Mouse (Mus musculus) embryo, embryonic 9.5 days (tissue): ENCODE measurements around the gene Bcl6b.

Experiments used
- DNase-seq: peaks from one replicate; pipeline ENCODE4 v3.0.0-alpha.2; 2017; ENCODE audit errors: extremely low spot score

The Bcl6b gene

DNA sequence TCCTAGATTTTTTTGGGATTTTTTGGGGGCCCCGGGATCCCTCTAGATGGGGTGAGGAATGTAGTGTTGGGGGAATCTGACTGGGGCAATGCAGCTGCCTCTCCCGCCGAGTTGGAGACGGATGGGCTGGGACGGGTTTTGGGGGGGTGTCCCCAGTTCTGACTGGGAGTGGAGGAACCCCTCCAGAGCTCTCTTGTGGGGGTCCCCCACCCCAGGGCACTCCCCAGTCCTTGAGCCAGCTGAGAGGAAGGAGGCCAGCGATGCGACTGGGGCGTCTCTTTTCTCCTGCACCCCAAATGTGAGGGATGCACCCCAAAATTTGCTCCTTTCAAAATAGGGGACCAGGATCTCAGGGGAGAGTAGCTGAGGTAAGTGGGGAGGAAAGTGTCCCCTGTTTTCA is 3.4 kb upstream of the Bcl6b start:
- DNase-seq: no peak

DNA sequence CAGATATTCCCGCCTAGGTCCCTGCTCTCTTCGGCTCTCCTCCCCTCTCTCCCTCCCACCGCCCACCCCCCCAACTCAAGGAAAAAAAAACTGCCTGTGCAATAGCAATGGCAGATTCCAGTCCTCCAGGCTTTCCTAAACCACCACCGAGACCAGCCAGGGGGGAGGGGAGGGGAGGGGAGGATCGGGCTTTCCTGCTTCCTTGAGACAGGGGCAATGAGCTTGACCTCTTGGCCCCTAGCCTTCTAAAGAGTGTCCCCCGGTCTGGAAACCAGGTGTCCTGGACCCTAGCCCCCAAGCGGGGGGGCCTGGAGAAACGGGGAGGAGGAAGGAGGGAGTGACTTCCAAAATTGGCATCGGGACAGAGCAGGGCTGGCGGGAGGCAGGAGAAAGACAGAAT is 2.9 kb upstream of the Bcl6b start:
- DNase-seq: peak; percentile 81

DNA sequence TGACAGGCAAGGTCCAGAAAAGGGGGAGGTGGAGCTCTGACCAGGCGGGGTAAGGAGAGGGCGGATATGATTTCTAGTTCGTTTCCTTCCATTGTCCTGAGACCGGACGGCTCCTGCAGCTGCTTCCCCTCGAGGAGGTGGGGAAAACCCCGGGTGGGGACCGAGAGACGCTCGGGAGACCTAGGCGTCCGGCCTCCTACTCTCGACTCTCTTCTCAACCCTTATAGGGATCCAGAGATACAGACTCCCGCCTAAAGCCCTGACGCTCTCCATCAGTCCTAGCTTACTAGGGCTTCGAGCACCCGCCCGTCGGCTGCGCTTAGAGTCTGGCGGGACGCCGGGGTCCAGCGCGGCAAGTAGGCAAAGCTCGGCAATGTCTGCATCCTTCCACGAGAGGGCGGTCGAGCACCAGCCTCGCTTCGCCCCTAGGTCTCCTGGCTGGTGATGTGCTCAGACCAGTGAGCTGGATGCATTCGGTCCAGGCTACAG is 685 bp upstream of the Bcl6b start:
- peak; percentile 85 for DNase-seq

DNA sequence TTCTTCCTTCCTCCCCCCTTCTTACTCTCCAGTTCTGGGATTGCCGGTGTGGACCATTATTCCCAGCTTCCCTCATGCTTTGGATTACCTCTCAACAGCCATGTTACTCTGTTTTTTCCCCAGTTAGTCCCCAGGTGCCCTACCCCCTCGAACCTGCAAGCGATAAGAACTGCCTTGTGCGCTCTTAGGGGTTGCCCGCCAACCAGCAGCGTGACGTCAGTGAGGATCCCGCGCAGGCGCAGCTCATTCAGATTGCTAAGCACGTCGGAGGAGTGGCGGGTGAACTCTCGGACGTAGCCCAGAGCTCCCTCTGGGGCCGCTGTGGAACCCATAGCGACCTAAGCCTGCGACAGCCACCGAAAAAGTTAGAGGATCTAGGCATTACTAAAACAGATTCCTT is 770 bp downstream of the Bcl6b start:
- peak; percentile 73 for DNase-seq

DNA sequence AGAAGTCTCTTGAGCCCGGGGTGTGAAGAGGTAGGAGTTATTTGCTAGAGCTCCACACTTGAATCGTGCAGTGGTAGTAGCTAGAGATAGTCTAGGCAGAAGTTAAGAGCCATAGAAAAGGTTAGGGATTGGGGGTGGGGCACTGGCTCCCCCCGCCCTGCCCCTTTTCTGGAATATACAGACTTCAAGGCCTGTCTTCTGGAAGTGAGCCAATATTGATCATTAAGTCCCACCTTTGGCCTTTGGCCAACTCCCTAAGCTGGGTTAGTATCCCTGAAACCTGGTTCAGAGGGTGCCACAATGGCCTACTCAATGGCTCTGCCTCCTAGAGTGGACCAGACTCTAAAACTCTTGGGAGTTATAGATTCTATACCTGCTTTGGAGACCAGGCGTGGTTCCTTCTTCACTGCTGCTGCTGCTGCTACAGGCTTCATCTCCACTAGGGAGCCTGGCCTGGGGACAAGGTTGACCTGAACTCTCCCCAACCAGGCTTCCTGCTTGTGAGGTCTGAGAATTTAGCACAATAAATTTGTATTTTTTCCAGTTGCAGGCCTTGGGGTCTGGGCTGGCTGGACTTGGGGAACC is 1.8 kb downstream of the Bcl6b start:
- no peak for DNase-seq

DNA sequence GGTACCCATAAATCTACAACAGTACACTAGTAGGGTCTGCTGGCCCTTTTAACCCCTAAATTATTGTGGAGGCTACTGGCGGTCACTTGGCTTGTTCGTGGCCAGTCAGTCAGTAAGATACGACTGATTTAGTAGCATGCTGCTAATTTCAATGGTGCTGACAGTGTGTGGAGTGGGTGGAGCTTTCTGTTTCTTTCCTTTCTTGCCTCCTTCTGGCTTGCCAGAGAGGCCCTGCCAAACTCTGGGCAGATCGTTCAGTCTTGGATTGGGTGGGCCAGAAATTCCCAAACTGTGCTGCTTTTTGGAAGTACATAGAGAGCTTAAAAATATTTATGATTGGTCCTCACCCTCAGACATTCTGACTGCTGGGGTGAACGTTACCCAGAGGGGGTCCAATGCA is 2.5 kb downstream of the Bcl6b start:
- DNase-seq: no peak

DNA sequence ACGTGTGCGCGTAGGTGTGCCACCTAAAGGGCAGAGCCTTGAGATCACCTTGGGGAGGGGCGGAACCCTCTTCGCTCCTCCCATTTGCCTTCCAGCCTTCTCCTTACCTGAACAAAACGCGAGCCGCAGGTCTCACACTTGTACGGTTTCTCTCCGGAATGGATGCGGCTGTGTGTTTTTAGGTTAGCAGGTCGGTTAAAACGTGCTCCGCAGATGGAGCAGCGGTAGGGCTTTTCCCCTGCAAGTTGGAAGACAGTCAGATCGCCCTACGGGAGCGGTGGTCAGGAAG is 3.1 kb downstream of the Bcl6b start:
- no peak for DNase-seq

DNA sequence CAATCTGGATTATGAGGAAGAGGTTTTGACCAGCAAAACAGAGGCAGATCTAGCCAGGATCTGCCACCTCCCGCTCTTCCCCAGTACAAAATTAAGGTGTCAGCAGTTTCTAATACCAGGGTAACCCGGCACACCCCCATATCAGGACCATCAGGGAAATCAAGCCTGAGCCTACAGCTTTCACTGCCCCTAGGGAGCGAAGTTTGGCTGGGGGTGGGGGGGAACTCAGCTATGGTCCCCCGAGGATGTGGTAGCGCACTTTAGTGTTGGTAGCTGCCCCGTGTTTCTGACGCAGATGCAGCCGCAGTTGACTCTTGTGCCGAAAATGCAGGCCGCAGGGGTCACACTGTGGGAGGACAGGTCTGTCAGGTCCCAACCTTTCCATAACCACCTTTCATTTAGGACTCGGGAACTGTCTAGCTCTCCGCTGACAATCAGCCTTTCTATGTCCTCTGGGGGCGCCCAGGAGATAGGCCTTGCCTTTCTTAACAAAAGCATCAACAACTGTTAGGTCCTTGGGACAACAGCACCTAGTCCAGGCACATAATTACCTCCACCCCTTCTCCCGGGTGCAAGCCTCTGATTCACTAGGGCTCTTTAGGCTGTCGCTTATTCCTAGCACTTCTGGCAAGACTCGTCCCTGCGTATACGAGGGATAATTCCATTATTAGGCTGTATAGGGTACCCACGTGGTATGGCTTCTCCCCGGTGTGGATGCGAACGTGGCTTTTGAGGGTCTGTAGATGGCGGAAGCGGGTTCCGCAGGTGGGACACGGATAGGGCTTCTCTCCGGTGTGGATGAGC is 3.6 kb downstream of the Bcl6b start:
- no peak for DNase-seq

DNA sequence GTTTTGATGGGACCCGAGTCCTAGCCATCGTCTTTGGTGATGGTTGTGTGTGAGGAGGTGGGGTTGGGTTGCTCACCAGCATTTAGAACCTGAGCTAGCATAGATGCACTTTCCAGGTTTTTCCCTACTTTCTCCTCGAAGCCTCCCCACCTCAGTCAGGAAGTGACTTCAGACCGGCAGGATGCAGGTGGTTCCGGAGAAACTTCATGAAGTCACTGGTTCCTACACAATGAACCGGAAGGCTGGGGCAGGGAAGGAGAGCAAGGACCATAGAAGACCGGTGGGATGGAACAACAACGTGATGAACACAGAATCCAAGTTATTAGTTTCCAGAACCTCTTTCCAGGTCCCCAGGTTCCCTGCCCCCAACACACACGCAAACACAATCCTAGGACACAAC is 5.9 kb downstream of the Bcl6b start:
- no peak for DNase-seq

DNA sequence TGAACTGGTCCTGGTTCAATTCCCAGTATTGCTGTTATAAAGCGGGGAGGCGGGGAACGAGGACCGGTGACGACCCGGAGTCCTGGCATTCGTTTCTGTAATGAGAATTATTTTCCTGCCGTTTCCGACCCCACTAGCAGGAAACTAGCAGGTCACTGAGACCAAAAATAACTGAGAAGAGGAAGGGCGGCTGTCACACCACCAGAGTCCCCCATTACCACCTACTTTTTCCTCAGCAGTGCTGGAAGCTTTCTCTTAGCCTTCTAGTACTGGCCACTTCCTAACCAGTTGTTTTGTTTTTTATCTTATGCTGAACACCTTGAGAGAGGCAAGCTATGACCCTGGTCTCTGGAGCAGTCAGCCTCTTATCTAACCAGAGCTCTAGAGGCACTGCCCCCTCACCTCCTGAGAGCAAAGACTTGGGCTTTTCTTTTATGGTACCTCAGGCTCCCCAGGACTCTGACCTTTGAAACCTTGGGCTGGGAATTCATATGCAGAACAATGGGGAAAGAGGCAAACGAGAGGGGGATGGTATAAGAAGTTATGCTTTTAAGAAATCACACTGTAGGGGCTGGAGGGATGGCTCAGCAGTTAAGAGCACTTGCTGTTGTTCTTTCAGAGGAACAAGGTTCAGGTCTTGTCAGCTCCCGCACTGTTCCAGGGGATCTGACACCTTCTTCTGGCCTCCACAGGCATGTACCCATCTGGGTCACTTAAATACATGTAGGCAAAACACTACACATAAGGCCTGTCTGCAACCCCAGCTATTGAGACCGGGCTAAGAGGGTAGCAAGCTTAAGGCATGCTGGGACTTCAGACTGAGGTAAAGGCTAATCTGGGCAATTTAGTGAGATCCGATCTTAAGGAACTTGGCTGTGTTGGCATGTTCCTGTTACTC is 7.7 kb downstream of the Bcl6b start:
- no peak for DNase-seq

DNA sequence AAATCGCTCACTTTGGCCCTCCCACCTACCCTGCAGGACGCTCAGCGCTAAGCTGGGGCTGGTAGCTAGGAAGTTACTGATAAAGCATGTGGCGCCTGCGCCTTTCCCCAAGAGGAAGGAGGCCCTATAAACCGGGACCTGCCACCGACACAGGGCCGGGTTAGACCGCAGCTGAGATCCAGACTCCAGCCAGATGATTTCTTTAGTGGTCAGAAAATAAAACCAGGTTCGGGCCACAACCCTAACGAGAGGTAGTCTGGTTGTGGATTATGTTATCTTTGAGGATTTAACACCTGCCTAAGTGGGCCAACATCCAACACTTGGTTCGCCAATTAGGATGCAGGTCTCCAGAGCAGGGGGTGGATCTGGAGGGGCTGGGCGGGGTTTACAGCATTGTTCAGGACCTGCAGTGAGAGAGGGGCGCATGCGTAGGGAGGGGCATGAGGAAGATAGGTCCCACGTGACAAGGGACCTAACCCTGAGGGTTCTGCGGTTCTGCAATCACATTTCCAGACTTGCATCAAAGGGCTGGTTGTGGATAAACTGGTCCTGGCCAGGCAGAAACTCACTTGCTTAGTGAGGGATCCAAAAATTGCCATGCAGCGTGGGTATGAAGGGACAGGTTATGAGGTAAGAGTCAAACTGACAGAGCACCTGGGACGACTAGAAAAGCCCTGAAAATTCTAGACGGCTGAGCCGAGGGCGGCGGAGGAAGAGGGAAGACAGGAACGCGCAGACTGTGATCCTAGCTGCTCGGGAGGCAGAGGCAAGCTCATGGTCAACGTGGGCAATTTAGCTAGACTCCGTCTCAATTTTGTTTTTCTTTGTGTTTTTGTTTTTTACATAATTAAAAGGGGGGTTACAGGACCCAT is 8.6 kb downstream of the Bcl6b start, which contains the start of gene Slc16a13:
Gene Slc16a13, minus strand, starts transcription at position 334 of the 872 bp plus-strand sequence.
- DNase-seq: peak; percentile 94

DNA sequence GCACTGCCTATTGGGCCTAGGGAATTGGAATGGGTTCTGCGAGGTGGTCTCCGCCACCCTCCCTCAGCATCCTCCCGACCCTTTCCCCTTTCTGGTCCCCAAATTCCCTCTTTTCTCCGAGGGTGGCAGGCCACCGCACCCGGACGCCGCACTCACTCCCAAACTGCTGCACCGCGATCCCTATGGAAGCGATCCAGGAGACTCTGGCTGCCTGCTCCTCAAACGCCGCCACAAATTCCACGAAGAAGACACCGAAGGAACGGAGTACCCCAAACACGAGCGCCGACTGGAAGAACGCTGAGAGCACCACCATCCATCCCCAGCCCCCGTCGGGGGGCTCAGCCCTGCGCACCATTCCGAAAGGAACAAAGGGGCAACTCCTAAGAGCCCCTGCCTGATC is 9.3 kb downstream of the Bcl6b start:
- no peak for DNase-seq

DNA sequence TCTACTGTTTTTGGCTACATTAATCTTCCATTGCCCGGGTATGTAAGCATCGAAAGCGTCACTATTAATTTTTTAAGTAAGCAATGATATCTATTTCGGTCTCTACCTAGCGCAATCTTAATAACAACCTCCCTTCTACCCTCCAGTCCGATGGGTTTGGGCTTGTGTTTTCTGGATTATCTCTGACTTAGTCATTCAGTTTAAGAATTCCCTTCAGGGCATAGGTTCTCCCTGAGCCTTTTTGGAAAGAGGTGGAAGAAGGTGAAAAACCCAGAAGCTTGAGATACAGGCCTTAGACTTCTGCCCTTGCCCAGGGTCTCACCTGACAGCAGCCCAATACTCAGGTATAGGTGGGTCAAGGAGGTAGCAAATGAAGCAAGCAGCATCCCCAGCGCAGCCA is 9.7 kb downstream of the Bcl6b start:
- DNase-seq: no peak

DNA sequence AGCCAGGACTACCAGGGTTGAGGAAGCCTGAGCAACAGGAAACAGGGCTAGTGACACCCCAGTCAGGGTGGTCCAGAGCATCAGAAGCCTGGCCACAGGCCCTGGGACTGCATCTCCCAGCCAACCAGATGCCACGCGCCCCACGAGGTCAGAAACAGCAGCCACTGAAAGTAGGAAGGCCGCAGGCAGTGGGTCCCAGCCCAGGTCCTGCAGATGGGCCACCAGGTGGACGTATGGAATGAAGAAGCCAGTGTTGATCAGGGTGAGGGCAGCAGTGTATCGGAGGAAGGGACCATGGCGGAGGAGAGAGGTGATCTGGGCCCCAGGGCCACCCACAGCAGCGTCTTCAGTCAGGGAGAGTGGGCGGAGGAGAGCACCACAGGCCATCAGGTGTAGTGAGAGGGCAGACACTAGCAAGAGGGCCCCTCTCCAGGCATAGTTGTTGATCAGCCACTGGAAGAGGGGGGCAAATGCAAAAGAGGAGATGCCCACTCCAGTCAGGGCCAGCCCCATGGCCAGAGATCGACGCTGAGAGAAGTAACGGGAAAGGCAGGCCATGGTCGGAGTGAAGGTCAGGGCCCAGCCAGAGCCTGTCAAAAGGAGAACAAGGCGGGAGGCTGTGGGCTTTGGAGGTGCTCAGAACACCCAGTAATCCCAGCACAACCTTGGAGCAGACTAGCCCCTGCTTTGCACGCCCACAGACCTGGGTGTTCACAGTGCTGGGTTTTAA is 10.7 kb downstream of the Bcl6b start:
- DNase-seq: no peak

DNA sequence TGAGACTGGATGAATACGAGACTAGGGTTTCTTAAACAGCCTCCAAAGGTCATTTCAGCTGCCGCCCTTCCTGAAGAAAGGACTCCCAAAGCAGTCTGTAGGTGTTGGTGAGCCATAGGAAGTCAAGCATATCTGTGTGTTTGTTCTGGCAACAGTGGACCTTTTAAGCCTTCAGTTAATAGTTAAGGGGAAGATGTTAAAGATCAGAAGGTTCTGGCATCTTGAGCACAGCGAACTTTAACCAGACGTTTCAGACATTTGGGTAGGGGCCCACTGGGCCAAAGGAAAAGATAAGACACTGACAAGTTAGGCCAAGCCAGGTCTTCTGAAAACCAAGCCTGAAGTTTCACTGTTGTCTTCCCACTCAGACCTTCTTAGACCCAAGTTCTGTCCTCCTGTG is 11.6 kb downstream of the Bcl6b start:
- no peak for DNase-seq

DNA sequence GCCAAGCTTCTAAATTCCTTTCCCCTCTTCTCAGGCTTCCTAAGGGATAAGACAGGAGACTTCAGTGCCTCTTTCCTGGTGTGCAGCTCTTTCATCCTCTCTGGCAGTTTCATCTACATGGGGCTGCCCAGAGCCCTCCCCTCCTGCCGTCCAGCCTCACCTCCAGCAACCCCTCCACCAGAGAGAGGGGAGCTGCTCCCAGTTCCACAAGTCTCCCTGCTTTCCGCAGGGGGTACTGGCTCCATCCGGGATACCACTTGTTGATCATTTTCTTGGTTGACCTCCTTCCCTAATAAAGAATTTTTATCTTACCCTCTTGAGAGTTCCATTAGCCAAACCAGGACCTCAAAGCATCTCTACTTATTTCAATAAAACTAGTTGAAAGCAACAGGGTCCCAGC is 13.5 kb downstream of the Bcl6b start:
- DNase-seq: no peak

DNA sequence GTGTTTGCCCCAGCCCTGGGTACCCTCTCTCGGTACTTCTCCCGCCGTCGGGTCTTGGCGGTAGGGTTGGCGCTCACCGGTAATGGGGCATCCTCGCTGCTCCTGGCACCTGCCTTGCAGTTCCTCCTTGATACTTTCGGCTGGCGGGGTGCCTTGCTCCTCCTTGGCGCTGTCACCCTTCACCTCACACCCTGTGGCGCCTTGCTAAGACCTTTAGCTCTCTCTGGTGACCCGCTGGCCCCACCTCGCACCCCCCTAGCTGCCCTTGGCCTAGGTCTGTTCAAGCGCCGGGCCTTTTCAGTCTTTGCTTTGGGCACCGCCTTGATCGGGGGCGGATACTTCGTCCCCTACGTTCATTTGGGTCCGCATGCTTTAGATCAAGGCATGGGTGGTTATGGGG is 14.3 kb downstream of the Bcl6b start:
- DNase-seq: peak; percentile 8

DNA sequence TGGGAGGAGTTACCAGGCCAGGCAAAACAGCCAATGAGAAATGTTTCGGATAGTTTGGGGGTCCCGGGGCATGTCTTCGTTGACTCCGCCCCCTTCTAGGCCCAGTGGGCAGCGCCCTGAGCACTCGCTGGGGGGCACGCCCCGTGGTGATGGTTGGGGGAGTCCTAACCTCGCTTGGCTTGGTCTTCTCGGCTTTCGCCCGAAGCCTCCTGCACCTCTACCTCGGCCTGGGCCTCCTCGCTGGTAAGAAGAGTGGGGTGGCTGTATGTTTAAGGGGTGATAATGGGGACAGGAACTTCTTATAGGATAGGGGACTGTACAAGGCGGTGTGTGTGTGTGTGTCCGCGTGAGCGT is 14.8 kb downstream of the Bcl6b start:
- peak; percentile 47 for DNase-seq

DNA sequence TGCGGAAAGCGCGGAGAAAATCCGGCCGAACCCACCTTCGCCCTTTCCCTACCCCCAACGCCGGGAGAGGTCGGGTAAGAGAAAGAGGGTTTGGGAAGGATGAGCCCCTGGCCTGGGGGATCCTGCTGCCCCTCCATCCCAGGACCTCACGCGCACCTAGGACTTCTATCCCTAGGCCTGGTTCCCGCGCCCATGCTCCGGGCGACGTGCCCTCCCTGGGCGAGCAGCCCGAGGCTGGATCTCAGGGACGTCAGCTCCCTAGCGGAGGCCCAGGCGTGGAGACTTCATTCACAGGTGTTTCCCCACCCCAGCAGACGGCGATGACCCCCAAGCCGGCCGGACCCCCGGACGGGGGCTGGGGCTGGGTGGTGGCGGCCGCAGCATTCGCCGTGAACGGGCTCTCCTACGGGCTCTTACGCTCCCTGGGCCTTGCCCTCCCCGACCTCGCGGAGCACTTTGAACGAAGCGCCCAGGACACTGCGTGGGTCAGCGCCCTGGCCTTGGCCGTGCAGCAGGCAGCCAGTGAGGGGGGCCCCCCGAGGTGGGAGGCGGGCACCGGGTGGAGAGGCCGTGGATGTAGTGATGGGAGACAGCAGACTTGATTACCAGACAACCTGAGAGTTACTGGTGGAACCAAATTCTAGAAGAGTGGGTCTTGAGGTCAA is 15.3 kb downstream of the Bcl6b start:
- peak; percentile 51 for DNase-seq

DNA sequence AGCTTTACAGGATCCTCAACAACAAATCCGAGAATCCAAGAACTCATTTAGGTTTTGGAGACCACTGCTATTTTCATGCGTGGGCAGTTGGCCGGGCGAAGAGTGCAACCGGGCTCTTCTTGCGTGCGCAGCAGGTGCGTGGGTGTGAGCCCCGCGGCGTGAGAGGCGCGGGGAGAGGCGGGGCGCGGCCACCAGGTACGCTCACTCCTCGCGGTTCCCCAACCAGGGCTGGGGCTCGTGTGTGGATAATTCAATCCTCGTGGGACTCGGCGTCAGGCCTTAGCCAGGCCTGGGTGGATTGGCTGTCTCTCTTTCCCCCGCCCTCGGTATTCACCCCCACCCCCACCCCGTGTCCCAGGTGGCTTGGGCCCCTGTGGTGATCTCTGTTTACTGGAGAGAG is 15.9 kb downstream of the Bcl6b start:
- peak; percentile 1 for DNase-seq

DNA sequence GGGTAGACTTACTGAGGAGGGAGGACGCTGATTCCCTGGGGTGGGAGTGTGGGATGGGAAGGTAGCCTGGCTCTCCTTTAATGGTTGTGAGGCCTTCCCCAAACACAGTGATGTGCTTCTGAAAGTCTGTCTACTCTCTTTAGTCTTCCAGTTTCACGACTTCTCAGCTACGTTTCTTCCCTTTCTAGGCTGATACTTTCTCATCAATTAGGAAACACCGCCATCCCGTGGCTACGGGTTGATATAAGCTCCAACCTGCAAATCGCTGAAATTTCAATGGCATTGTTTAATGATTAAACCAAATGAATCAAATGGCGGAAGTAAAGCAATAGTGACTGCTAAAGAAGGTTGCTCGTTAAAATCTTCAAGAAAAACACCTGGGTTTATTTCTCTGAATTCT is 16.7 kb downstream of the Bcl6b start:
- peak; percentile 66 for DNase-seq
